Mouse (Mus musculus) hindbrain, embryonic 16.5 days (tissue): ENCODE measurements around the gene Ehd4. TPM values are rescaled to one million over a fixed set of nuclear protein-coding genes. Genes with fewer than 3 reads are reported as not detected.

Source experiments
- ATAC-seq: fragments of 200-750 bp; cut with Nextera tagmentation; 2 replicates; pipeline ENCODE4 v1.8.0; 2017; ENCODE audit warnings: moderate TSS enrichment, moderate library complexity
- H3K27ac ChIP-seq: fragments of 300-500 bp; sonication (generic); 2 replicates; pipeline ENCODE4 v1.5.1; 2014; ENCODE audit warnings: low read depth, mild to moderate bottlenecking, control low read depth, low read length, moderate library complexity
- H3K27me3 ChIP-seq: fragments of 300-500 bp; sonication (generic); replicated peaks from 2 replicates; pipeline ENCODE4 v1.6.1; 2014; ENCODE audit warnings: low read length; ENCODE audit not compliant: control insufficient read depth, insufficient read depth
- H3K36me3 ChIP-seq: fragments of 300-500 bp; sonication (generic); 2 replicates; pipeline ENCODE4 v1.6.1; 2014; ENCODE audit warnings: mild to moderate bottlenecking, low read length, moderate library complexity, mixed read lengths; ENCODE audit not compliant: control insufficient read depth, insufficient read depth
- H3K4me1 ChIP-seq: fragments of 300-500 bp; sonication (generic); 2 replicates; pipeline ENCODE4 v1.6.1; 2014; ENCODE audit warnings: low read depth, low read length; ENCODE audit not compliant: control insufficient read depth, insufficient read depth
- H3K4me2 ChIP-seq: fragments of 300-500 bp; sonication (generic); 2 replicates; pipeline ENCODE4 v1.6.1; 2014; ENCODE audit warnings: mild to moderate bottlenecking, low read length, control low read depth, moderate library complexity
- H3K4me3 ChIP-seq: fragments of 300-500 bp; sonication (generic); 2 replicates; pipeline ENCODE4 v1.5.1; 2014; ENCODE audit warnings: mild to moderate bottlenecking, low read length, control low read depth, moderate library complexity
- H3K9ac ChIP-seq: fragments of 300-500 bp; sonication (generic); 2 replicates; pipeline ENCODE4 v1.6.1; 2014; ENCODE audit warnings: low read depth, mild to moderate bottlenecking, control low read depth, low read length, moderate library complexity
- H3K9me3 ChIP-seq: fragments of 300-500 bp; sonication (generic); 2 replicates; pipeline ENCODE4 v1.6.1; 2014; ENCODE audit warnings: mild to moderate bottlenecking, low read length, moderate library complexity; ENCODE audit not compliant: control insufficient read depth
- WGBS: fragments of 180-500 bp; shearing (Covaris S2); extraction: QIAGEN DNeasy Blood & Tissue Kit; methylation state at CpG from one replicate; pipeline ENCODE4 v1.1.7; 2014; 5-methylcytosine and 5-hydroxymethylcytosine counted together
- polyA plus RNA-seq: library from polyadenylated mRNA; unstranded; fragments of >200 nt; fragmentation: Nextera tagmentation; extraction: Ambion mirVana; gene quantifications from 2 replicates; pipeline ENCODE4 v1.2.1, GENCODE M21; 2015

Gene Ehd4
- polyA plus RNA-seq, 1 experiment from 2014 or later: 20.7 TPM

- Histone ChIP-seq H3K27me3 (no peaks in the 10 kb centered on the region), H3K9ac (no peak overlapping the region), H3K27ac (no peak overlapping the region), H3K4me1 (no peaks in the 10 kb centered on the region; the same call in 1 of the 2 replicates), H3K4me3 (no peak overlapping the region), H3K9me3 (no peaks in the 10 kb centered on the region), H3K36me3 (no peaks in the 10 kb centered on the region), H3K4me2 (no peak overlapping the region)
- no peak for ATAC-seq
- WGBS: 87% methylated on average over 6 of the region's 6 CpGs
Measured at GRCm38 (mm10) chr2:120064639-120065038, 89.8 kb downstream of the Ehd4 start.

GRCm38 (mm10) chr2:120062248-120062647 lies 92.2 kb downstream of the Ehd4 start:
- no peaks in the 10 kb centered on the region for H3K4me1 ChIP-seq
- H3K4me3 ChIP-seq: no peak overlapping the region
- no peaks in the 10 kb centered on the region for H3K36me3 ChIP-seq
- WGBS: 80% methylated on average over 8 of the region's 8 CpGs
- no peak for ATAC-seq
- H3K27ac ChIP-seq: no peak overlapping the region
- H3K9ac ChIP-seq: no peak overlapping the region
- H3K4me2 ChIP-seq: no peak overlapping the region
- H3K9me3 ChIP-seq: no peaks in the 10 kb centered on the region
- H3K27me3 ChIP-seq: no peaks in the 10 kb centered on the region

- H3K27me3 ChIP-seq: no peaks in the 10 kb centered on the region
- no peak overlapping the region for H3K27ac ChIP-seq
- H3K9ac ChIP-seq: no peak overlapping the region
- no peaks in the 10 kb centered on the region for H3K36me3 ChIP-seq
- H3K4me1 ChIP-seq: no peaks in the 10 kb centered on the region
- H3K4me3 ChIP-seq: no peak overlapping the region
- no peak overlapping the region for H3K4me2 ChIP-seq
- WGBS: 76% methylated on average over 9 of the region's 9 CpGs
- no peaks in the 10 kb centered on the region for H3K9me3 ChIP-seq
- ATAC-seq: no peak
Measured at GRCm38 (mm10) chr2:120060651-120061050, 93.8 kb downstream of the Ehd4 start.

- no peaks in the 10 kb centered on the region for H3K36me3 ChIP-seq
- H3K9ac ChIP-seq: no peak overlapping the region
- no peak for ATAC-seq
- WGBS: 63% methylated on average over 6 of the region's 6 CpGs
- no peak overlapping the region for H3K27ac ChIP-seq
- H3K4me3 ChIP-seq: no peak overlapping the region
- H3K4me1 ChIP-seq: no peaks in the 10 kb centered on the region
- H3K4me2 ChIP-seq: no peak overlapping the region
- H3K9me3 ChIP-seq: no peaks in the 10 kb centered on the region
- H3K27me3 ChIP-seq: no peaks in the 10 kb centered on the region
Measured at GRCm38 (mm10) chr2:120060190-120060589, 94.2 kb downstream of the Ehd4 start.

GRCm38 (mm10) chr2:120059466-120059865 lies 94.9 kb downstream of the Ehd4 start:
- WGBS: 82% methylated on average over 3 of the region's 3 CpGs
- no peak overlapping the region for H3K4me2 ChIP-seq
- H3K9ac ChIP-seq: no peak overlapping the region
- H3K36me3 ChIP-seq: no peaks in the 10 kb centered on the region
- no peaks in the 10 kb centered on the region for H3K9me3 ChIP-seq
- H3K27ac ChIP-seq: no peak overlapping the region
- no peak overlapping the region for H3K4me3 ChIP-seq
- H3K4me1 ChIP-seq: no peaks in the 10 kb centered on the region
- ATAC-seq: no peak
- H3K27me3 ChIP-seq: no peaks in the 10 kb centered on the region

- no peak overlapping the region for H3K27ac ChIP-seq
- no peak overlapping the region for H3K9ac ChIP-seq
- H3K4me3 ChIP-seq: no peak overlapping the region
- H3K4me2 ChIP-seq: no peak overlapping the region
- H3K36me3 ChIP-seq: no peaks in the 10 kb centered on the region
- no peaks in the 10 kb centered on the region for H3K27me3 ChIP-seq
- H3K4me1 ChIP-seq: no peaks in the 10 kb centered on the region
- 88% methylated on average over 4 of the region's 4 CpGs for WGBS
- H3K9me3 ChIP-seq: no peaks in the 10 kb centered on the region
- ATAC-seq: no peak
Measured at GRCm38 (mm10) chr2:120058818-120059217, 95.6 kb downstream of the Ehd4 start.

GRCm38 (mm10) chr2:120055923-120056322 lies 98.5 kb downstream of the Ehd4 start:
- H3K9me3 ChIP-seq: no peaks in the 10 kb centered on the region
- no peaks in the 10 kb centered on the region for H3K36me3 ChIP-seq

GRCm38 (mm10) chr2:120054771-120055552 lies 99.4 kb downstream of the Ehd4 start:
- Histone ChIP-seq H3K36me3 (no peaks in the 10 kb centered on the region), H3K4me1 (no peaks in the 10 kb centered on the region), H3K4me2 (no peak overlapping the region), H3K27me3 (no peaks in the 10 kb centered on the region), H3K27ac (no peak overlapping the region), H3K9ac (no peak overlapping the region), H3K9me3 (no peaks in the 10 kb centered on the region), H3K4me3 (no peak overlapping the region)
- ATAC-seq: no peak
- 90% methylated on average over 12 of the region's 12 CpGs for WGBS

More at GRCm38 (mm10) chr2:120055923-120056322, 98.5 kb downstream of the Ehd4 start:
- no peak for ATAC-seq
- 72% methylated on average over 10 of the region's 10 CpGs for WGBS
- Histone ChIP-seq H3K27ac (no peak overlapping the region), H3K4me2 (no peak overlapping the region), H3K4me3 (no peak overlapping the region), H3K9ac (no peak overlapping the region), H3K4me1 (no peaks in the 10 kb centered on the region), H3K27me3 (no peaks in the 10 kb centered on the region)

GRCm38 (mm10) chr2:120051405-120051804 lies 103.0 kb downstream of the Ehd4 start:
- Histone ChIP-seq H3K27me3 (no peaks in the 10 kb centered on the region), H3K9ac (no peak overlapping the region), H3K9me3 (no peaks in the 10 kb centered on the region), H3K4me2 (no peak overlapping the region), H3K4me1 (no peaks in the 10 kb centered on the region), H3K4me3 (no peak overlapping the region), H3K36me3 (no peaks in the 10 kb centered on the region), H3K27ac (no peak overlapping the region)
- 0 out of 2 replicates have a peak, but pooled peaks have one; percentile 30 for ATAC-seq
- WGBS: 61% methylated on average over 6 of the region's 6 CpGs
